Mouse (Mus musculus) hindbrain, postnatal 0 days (tissue): Measurements from ENCODE around the gene Akr1c19. TPM values are rescaled to one million over a fixed set of nuclear protein-coding genes. Genes with fewer than 3 reads are reported as not detected.
"Not testable (repeated sequence)": the region's sequence is repeated elsewhere in the genome, so short reads cannot be mapped to it uniquely, and the experiment has no call there.

Experiments used
- ATAC-seq: fragments of 200-750 bp; cut with Nextera tagmentation; 2 replicates; pipeline ENCODE4 v1.8.0; 2017; ENCODE audit warnings: mild to moderate bottlenecking, moderate TSS enrichment, moderate library complexity
- DNase-seq: peaks from one replicate; pipeline ENCODE4 v3.0.0-alpha.2; 2015; ENCODE audit warnings: low spot score
- H3K27ac ChIP-seq: fragments of 300-500 bp; sonication (generic); 2 replicates; pipeline ENCODE4 v1.5.1; 2014; ENCODE audit warnings: mild to moderate bottlenecking
- H3K27me3 ChIP-seq: fragments of 300-500 bp; sonication (generic); 2 replicates; pipeline ENCODE4 v1.6.1; 2014; ENCODE audit warnings: low read length, mixed read lengths; ENCODE audit not compliant: insufficient read depth
- H3K36me3 ChIP-seq: fragments of 300-500 bp; sonication (generic); 2 replicates; pipeline ENCODE4 v1.6.1; 2014; ENCODE audit warnings: low read length, mixed read lengths; ENCODE audit not compliant: insufficient read depth
- H3K4me1 ChIP-seq: fragments of 300-500 bp; sonication (generic); 2 replicates; pipeline ENCODE4 v1.6.1; 2014; ENCODE audit warnings: antibody characterized with exemption, low read length, mixed read lengths; ENCODE audit not compliant: insufficient read depth
- H3K4me2 ChIP-seq: fragments of 300-500 bp; sonication (generic); 2 replicates; pipeline ENCODE4 v1.6.1; 2014; ENCODE audit warnings: low read depth, mild to moderate bottlenecking, low read length, moderate library complexity, mixed read lengths
- H3K4me3 ChIP-seq: fragments of 300-500 bp; sonication (generic); 2 replicates; pipeline ENCODE4 v1.5.1; 2014; ENCODE audit warnings: low read length
- H3K9ac ChIP-seq: fragments of 300-500 bp; sonication (generic); replicated peaks from 2 replicates; pipeline ENCODE4 v1.6.1; 2014; ENCODE audit warnings: mild to moderate bottlenecking, low read length, moderate library complexity, mixed read lengths
- H3K9me3 ChIP-seq: fragments of 300-500 bp; sonication (generic); 2 replicates; pipeline ENCODE4 v1.6.1; 2016; ENCODE audit warnings: low read length, mixed read lengths
- CTCF ChIP-seq: IDR thresholded peaks from 2 replicates; pipeline ENCODE4 v1.5.1; 2016; ENCODE audit warnings: antibody characterized with exemption, control low read depth, low read depth
- WGBS: fragments of 180-500 bp; shearing (Covaris S2); extraction: QIAGEN DNeasy Blood & Tissue Kit; methylation state at CpG from one replicate; pipeline ENCODE4 v1.1.7; 2014; 5-methylcytosine and 5-hydroxymethylcytosine counted together
- polyA plus RNA-seq: library from polyadenylated mRNA; unstranded; fragments of >200 nt; fragmentation: Nextera tagmentation; extraction: Ambion mirVana; gene quantifications from 2 replicates; pipeline ENCODE4 v1.2.1, GENCODE M21; 2015
- total RNA-seq: library from RNA; depleted of rRNA; stranded (reverse); fragments of >200 nt; gene quantifications from 2 replicates; pipeline ENCODE4 v1.2.3, GENCODE M21; 2014; rRNA removed

Gene Akr1c19
- total RNA-seq: 0.73 and 1.1 TPM in 2 replicates
- 5.9 and 6.4 TPM in 2 replicates for polyA plus RNA-seq

DNA sequence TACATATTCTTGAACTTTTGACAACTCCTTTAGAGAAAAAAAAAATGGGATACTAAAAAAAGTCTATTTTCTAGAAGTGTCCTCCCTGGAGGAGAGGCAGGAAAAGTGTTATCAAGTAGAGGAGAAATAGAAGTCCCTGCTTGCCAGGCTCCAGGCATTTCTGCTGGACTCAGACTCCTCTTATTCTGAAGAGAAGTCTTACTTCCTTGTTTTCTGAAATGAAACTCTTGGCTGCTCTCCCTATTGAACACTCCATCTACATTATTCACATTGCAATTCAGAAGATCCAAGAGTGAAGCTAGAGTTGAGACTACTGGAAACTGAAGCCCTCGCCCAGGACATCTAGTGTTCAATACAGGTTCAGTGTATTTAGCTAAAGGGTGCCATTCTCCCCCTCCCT is at the start of gene Akr1c19:
Gene Akr1c19 (plus strand): TSS at position 260 of the 400 bp plus-strand sequence.
- WGBS: 96% methylated on average over 1 of the region's 1 CpGs
- no peak within 1 kb of the TSS for H3K9ac ChIP-seq

DNA sequence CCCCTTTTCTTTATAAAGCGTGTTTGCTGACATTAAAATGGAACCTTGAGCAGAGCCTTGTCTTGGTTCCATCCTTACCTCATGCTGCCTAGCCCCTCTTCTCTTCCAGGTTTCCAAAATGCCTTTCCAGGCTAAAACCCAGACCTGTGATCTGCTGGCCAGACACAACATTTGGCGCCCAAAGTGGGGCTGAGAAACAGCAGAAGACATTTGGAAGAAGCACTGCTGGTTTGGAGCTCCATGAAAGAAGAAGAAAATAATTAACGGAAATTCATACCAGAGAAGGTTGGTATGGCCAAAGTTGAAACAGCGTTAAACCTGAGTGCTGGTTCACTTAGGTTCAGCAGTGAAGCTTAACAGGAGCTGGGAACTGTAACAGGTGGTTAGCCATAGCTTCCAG is 47.2 kb upstream of the Akr1c19 start:
- not testable (repeated sequence) for ATAC-seq, H3K4me1 ChIP-seq, H3K36me3 ChIP-seq, H3K9me3 ChIP-seq, H3K27me3 ChIP-seq, H3K9ac ChIP-seq, H3K4me3 ChIP-seq, H3K27ac ChIP-seq, DNase-seq, H3K4me2 ChIP-seq
- WGBS: 97% methylated on average over 4 of the region's 4 CpGs

More for the DNA sequence above, at the start of gene Akr1c19:
- Histone ChIP-seq H3K36me3 (no peaks in the 10 kb centered on the region), H3K4me1 (no peaks in the 10 kb centered on the region), H3K4me3 (no peak within 1 kb of the TSS), H3K4me2 (no peak within 1 kb of the TSS), H3K9me3 (no peaks in the 10 kb centered on the region), H3K27me3 (no peaks in the 10 kb centered on the region), H3K27ac (no peak within 1 kb of the TSS)
- DNase-seq (no peak), ATAC-seq (no peak)
- no peak for TF ChIP-seq CTCF

DNA sequence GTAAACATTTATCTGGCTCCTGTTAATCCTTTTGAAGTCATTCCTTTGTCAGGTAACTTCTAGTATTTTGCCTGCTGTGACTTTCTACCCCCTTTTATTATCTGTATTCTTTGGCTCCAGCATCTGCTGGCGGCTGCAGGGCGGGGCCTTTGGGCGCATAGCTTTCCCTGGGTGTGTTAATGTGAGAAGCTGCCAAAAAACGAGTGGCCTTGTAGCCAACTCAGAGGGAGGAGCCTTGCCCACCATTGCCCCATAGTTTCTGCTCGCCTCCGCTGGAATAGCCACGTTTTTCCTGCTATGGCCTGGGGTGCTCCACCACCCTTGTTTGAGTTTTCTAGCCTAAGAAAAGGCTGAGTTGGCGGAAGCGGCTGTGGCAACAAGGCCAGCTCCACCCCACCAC is 45.4 kb upstream of the Akr1c19 start:
- DNase-seq (no peak), ATAC-seq (no peak)
- no peak overlapping the region for H3K9ac ChIP-seq
- H3K9me3 ChIP-seq: no peaks in the 10 kb centered on the region
- no peak overlapping the region for H3K4me2 ChIP-seq
- H3K4me3 ChIP-seq: no peak overlapping the region
- no peaks in the 10 kb centered on the region for H3K27me3 ChIP-seq
- 59% methylated on average over 9 of the region's 9 CpGs for WGBS
- no peaks in the 10 kb centered on the region for H3K36me3 ChIP-seq
- no peaks in the 10 kb centered on the region for H3K4me1 ChIP-seq
- no peak overlapping the region for H3K27ac ChIP-seq
- TF ChIP-seq CTCF: no peak

DNA sequence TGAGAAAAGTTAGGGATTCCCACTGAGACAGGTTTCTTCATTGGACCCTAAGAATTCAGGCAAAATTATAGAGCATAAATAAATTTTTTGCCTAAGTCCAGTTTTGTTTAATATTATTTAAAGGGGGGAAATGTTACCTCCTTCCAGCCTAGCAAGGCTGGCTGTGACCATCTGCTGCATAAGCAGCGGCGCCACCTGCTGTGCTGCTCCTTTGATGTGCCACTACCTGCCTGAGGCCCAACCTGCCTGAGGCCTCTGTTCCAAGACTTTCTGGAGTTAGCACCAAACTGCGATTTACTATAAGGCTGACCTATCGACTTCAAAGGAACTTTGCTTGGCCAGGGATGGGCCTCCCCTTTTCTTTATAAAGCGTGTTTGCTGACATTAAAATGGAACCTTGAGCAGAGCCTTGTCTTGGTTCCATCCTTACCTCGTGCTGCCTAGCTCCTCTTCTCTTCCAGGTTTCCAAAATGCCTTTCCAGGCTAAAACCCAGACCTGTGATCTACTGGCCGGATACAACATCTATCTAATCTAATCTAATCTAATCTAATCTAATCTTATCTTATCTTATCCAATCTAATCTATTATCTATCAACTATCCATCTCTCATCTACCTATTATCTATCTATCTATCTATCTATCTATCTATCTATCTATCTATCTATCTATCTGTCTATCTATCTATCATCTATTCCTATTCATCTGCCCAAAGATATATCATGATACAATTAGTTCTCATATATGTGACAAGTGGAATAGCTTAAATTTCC is 41.7 kb upstream of the Akr1c19 start:
- H3K9ac ChIP-seq, H3K27me3 ChIP-seq, DNase-seq, H3K27ac ChIP-seq, ATAC-seq, H3K36me3 ChIP-seq, H3K4me3 ChIP-seq, H3K9me3 ChIP-seq, H3K4me1 ChIP-seq, H3K4me2 ChIP-seq: not testable (repeated sequence)
- TF ChIP-seq CTCF: peak; percentile 7; the same call in 1 of the 2 replicates
- 85% methylated on average over 7 of the region's 7 CpGs for WGBS

DNA sequence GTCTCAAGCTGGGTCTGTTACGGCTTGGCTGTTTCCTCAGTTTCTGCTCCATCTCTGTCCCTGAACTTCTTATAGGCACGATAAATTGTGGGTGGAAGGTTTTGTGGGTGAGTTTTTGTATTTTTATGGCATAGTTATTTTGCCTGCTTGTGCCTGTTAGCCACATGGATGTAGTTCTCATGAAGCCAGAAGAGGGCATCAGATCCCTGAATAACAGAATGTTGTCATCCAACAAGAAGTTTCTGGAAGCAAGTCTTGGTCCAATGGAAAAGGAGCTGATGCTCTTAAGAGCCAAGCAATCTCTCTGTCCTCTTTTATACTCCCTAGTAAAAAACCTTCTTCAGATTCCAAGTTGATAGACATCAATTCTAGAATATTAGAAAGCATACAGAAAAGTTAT is 40.3 kb upstream of the Akr1c19 start:
- Histone ChIP-seq H3K9me3 (no peaks in the 10 kb centered on the region), H3K4me2 (no peak overlapping the region), H3K27ac (no peak overlapping the region), H3K9ac (no peak overlapping the region), H3K27me3 (no peaks in the 10 kb centered on the region), H3K4me3 (no peak overlapping the region), H3K4me1 (no peaks in the 10 kb centered on the region), H3K36me3 (no peaks in the 10 kb centered on the region)
- TF ChIP-seq CTCF: peak; percentile 52
- ATAC-seq (no peak), DNase-seq (peak; percentile 45)
- 93% methylated on average over 2 of the region's 2 CpGs for WGBS

DNA sequence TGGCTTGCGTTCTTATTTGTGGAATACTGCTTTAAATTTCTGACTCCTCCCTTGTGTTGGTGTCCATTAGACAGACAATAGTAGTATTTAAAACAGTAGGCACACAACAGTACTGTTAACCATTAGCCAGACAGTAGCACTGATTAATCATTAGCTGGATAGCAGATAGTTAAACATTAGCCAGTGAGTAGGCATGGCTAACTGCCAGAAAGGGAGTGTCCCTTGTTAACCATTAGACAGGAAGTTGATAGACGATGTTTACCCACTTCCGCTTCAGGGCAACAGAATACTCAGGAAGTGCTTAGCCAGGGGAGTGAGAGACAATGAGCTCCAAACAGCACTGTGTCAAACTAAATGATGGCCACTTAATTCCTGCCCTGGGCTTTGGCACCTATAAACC is 37.6 kb upstream of the Akr1c19 start, which contains the start of gene Akr1c13:
Gene Akr1c13 (plus strand): TSS at position 247 of the 400 bp plus-strand sequence.
- Histone ChIP-seq H3K9ac (no peak within 1 kb of the TSS), H3K27me3 (no peaks in the 10 kb centered on the region), H3K36me3 (no peaks in the 10 kb centered on the region), H3K4me2 (no peak within 1 kb of the TSS), H3K4me1 (no peaks in the 10 kb centered on the region), H3K27ac (no peak within 1 kb of the TSS), H3K9me3 (no peaks in the 10 kb centered on the region), H3K4me3 (no peak within 1 kb of the TSS)
- TF ChIP-seq CTCF: no peak
- no peak for ATAC-seq
- DNase-seq: peak; percentile 48
- WGBS: 62% methylated on average over 3 of the region's 3 CpGs

DNA sequence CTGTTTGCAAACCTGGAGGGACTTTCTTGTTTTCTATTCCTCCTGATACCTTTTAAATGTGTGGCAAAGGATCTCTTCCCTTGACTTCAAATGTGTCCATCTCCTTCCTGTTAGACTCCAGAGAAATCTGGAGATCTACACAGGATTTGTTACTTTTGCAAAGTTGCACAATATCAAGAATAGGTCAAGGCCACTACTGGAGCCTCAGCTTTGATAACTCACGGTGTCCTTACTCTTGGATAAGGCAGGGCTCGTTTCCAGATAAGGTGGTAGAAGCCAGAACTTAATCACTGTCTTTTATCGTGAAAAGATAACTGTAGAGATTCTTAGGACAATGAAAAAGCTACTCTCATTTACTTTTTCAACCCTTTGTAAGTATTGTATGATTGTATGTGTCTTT is 36.0 kb upstream of the Akr1c19 start:
- Histone ChIP-seq H3K27ac (no peak overlapping the region), H3K4me2 (no peak overlapping the region), H3K4me1 (no peaks in the 10 kb centered on the region), H3K27me3 (no peaks in the 10 kb centered on the region), H3K36me3 (no peaks in the 10 kb centered on the region), H3K9me3 (no peaks in the 10 kb centered on the region), H3K4me3 (no peak overlapping the region), H3K9ac (no peak overlapping the region)
- WGBS: 86% methylated on average over 3 of the region's 3 CpGs
- no peak for DNase-seq
- ATAC-seq: no peak
- TF ChIP-seq CTCF: no peak
